Mouse (Mus musculus): ENCODE measurements around the gene Tiam2. TPM values are rescaled to one million over a fixed set of nuclear protein-coding genes. Genes with fewer than 3 reads are reported as not detected.
A peak's percentile ranks its signal among the peaks of the same experiment; 100 is the strongest.

Gene Tiam2
- polyA plus RNA-seq, 1 experiment = 3.4 TPM

DNA sequence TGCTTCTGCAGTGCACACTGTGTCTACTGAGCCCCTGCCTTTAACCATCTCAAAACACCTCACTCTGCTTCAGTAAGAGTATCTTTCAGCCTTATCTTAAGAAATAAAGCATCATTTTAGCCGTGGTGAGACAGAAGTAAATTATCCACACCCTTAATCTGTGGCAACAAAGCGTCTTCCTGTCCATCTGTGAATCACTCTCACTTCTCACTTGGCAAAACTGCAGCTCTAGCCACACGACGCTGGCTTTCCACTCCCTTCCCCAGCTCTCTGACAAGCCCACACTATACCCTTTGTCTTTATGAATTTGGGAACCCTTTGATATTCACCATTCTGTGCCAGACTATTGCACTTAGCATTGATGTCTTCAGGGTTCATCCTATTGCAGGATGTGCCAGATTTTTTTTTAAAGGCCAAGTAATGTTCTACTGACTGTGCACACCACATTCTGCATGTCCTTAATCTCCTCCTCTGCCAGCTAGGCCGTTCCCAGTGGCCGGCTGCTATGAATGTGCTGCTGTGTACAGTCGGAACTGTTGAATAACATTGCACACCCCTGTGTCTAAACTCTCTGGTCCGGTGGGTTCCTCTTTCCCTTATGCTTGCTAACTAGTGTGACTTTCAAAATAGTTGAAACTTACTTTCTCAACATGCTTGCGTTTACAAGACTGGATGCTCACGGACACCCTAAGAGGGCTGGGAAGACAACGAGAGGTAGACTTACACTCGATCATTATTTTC, 126.4 kb downstream of the Tiam2 start:
- H3K4me1 ChIP-seq (ENCODE audit: control insufficient read depth, insufficient read depth, low read length) = no peaks in the 10 kb centered on the region; the same call in 1 of the 2 replicates
- TF ChIP-seq CTCF (IDR thresholded peaks at IDR 0.05; ENCODE audit: control insufficient read depth, insufficient read depth, low read length) (no peak), POLR2A (IDR thresholded peaks at IDR 0.05; ENCODE audit: borderline replicate concordance, control insufficient read depth, low read depth, low read length) (no peak)
- 27% methylated on average over 12 of the region's 12 CpGs for WGBS
- peak overlapping the region; percentile 82 for H3K27ac ChIP-seq (ENCODE audit: control insufficient read depth, insufficient read depth, low read depth, low read length, poor library complexity)
- peak overlapping the region; percentile 66 for H3K4me3 ChIP-seq (replicated peaks; ENCODE audit: control insufficient read depth, low read depth, low read length)

DNA sequence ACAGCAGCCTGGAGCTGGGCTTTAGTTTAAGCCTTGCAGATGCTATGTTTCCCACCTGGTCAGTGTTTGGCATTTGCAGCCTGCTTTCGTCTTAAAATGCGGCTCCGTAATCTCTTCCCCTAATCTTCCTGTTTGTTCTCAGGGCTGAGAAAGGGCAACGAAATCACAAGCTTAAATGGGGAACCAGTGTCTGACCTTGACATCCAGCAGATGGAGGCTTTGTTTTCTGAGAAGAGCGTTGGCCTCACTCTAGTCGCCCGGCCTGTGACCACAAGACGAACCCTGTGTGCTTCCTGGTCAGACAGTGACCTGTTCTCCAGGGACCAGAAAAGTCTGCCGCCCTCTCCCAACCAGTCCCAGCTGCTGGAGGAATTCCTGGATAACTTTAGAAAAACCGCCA, 127.6 kb downstream of the Tiam2 start:
- Histone ChIP-seq H3K4me1 (ENCODE audit: control insufficient read depth, insufficient read depth, low read length) (no peaks in the 10 kb centered on the region; the same call in 1 of the 2 replicates), H3K27ac (ENCODE audit: control insufficient read depth, insufficient read depth, low read depth, low read length, poor library complexity) (peak overlapping the region; percentile 81), H3K4me3 (replicated peaks; ENCODE audit: control insufficient read depth, low read depth, low read length) (peak overlapping the region; percentile 51)
- TF ChIP-seq POLR2A (IDR thresholded peaks at IDR 0.05; ENCODE audit: borderline replicate concordance, control insufficient read depth, low read depth, low read length) = no peak
- no peak for TF ChIP-seq CTCF (IDR thresholded peaks at IDR 0.05; ENCODE audit: control insufficient read depth, insufficient read depth, low read length)
- 20% methylated on average over 10 of the region's 10 CpGs for WGBS

DNA sequence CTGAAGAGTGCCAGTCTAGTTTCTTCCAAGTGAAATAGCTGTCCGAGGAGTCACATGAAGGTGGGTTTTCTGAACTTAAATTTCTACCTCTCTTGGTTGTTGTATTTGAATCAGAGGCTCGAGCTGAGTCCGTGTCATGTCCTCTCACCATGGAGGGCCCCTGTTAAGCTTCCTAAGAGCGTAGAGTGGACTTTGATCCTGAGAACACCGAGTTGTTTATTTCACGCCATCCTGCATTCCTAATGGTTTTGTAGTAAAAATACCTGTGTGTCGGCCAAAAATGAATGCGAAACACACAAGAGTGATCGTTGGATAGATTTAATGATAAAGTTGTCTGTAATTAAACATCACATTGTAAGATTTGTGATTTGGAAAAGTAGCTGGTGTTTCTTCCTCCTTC, 128.5 kb downstream of the Tiam2 start:
- TF ChIP-seq CTCF (IDR thresholded peaks at IDR 0.05; ENCODE audit: control insufficient read depth, insufficient read depth, low read length) (no peak), POLR2A (IDR thresholded peaks at IDR 0.05; ENCODE audit: borderline replicate concordance, control insufficient read depth, low read depth, low read length) (no peak)
- 87% methylated on average over 9 of the region's 9 CpGs for WGBS
- Histone ChIP-seq H3K27ac (ENCODE audit: control insufficient read depth, insufficient read depth, low read depth, low read length, poor library complexity) (no peak overlapping the region), H3K4me3 (replicated peaks; ENCODE audit: control insufficient read depth, low read depth, low read length) (no peak overlapping the region), H3K4me1 (ENCODE audit: control insufficient read depth, insufficient read depth, low read length) (no peaks in the 10 kb centered on the region; the same call in 1 of the 2 replicates)

DNA sequence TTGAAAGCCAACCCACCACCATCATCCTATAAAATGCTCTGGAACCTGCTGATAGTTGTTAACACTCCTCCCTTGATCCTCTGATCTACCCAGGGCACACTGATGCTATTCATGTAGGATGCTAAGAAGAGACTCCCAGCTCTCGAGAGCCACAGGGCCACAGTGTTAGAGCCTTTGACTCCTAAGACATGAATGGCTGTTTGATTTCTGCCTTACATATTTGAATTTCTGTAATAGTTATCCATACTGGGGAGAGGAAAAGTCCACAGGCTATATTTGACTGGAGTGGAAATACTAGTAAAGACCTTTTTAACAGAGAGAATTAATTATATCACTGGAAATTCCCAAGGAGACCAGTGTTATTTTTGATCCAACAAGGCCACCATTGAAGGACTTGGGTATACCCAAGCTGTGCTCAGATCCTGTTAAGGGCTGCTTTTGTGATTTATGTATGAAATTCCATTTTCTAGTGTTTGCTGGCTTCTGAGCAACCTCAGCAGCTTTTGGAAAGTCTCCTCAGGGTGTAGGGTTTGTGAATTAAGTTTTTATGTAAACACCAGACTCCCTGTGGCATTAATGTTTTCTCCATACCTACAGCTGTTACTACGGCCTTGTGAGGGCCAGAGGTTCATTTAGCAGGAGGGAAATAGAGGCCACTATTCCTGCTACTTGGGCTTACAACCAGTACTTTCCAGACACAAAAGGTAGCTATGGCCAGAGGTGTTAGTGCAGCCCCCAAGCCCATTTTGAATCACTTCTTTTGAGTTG, 131.7 kb downstream of the Tiam2 start:
- TF ChIP-seq CTCF (IDR thresholded peaks at IDR 0.05; ENCODE audit: control insufficient read depth, insufficient read depth, low read length) (no peak), POLR2A (IDR thresholded peaks at IDR 0.05; ENCODE audit: borderline replicate concordance, control insufficient read depth, low read depth, low read length) (no peak)
- Histone ChIP-seq H3K27ac (ENCODE audit: control insufficient read depth, insufficient read depth, low read depth, low read length, poor library complexity) (no peak overlapping the region), H3K4me3 (replicated peaks; ENCODE audit: control insufficient read depth, low read depth, low read length) (no peak overlapping the region), H3K4me1 (ENCODE audit: control insufficient read depth, insufficient read depth, low read length) (no peaks in the 10 kb centered on the region)
- WGBS = 66% methylated on average over 2 of the region's 2 CpGs

DNA sequence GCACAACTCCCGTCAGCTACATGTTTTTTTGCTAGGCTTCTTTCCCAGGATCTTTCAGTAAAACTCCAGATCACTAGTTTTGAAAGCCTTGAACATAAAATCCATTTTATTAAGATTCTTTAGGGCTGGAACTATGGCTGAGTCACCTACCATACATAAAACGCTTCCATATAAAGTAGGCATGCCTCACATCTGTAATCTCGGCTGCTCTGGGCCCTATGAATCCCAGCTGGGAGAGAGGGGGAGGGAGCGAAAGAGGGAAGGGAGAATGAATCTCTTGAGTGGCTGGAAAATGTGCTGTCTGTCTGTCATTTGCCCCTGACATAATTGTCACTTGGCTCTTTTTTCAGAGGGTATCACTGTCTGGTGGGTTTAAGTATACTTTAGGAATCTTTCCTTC, 139.5 kb downstream of the Tiam2 start:
- WGBS = 87% methylated on average over 4 of the region's 4 CpGs
- no peak overlapping the region for H3K4me3 ChIP-seq (replicated peaks; ENCODE audit: control insufficient read depth, low read depth, low read length)

DNA sequence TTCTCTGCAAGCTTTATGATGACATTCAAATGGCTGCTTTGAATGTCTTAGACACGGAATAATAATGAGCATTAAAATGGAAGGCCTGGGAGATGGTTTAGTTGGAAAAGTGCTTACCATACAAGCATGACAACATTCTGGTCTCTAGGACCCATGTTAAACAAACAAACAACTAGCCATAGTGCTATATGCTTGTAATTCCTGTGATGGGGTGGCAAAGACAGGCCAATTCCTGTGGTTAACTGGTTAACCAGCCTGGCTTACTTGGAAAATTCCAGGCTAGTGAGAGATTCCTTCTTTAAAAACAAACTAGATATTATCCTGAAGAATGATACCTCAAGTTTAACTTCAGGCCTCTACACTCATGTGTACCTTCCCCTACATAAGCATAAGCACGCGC, 140.3 kb downstream of the Tiam2 start:
- Histone ChIP-seq H3K4me3 (replicated peaks; ENCODE audit: control insufficient read depth, low read depth, low read length) (no peak overlapping the region), H3K27ac (ENCODE audit: control insufficient read depth, insufficient read depth, low read depth, low read length, poor library complexity) (no peak overlapping the region), H3K4me1 (ENCODE audit: control insufficient read depth, insufficient read depth, low read length) (peaks cover 2% of the 10 kb centered on the region; the same call in 1 of the 2 replicates)
- 83% methylated on average over 3 of the region's 3 CpGs for WGBS
- TF ChIP-seq CTCF (IDR thresholded peaks at IDR 0.05; ENCODE audit: control insufficient read depth, insufficient read depth, low read length) (no peak), POLR2A (IDR thresholded peaks at IDR 0.05; ENCODE audit: borderline replicate concordance, control insufficient read depth, low read depth, low read length) (no peak)

More for the DNA sequence above, 139.5 kb downstream of the Tiam2 start:
- Histone ChIP-seq H3K27ac (ENCODE audit: control insufficient read depth, insufficient read depth, low read depth, low read length, poor library complexity) (no peak overlapping the region), H3K4me1 (ENCODE audit: control insufficient read depth, insufficient read depth, low read length) (peaks cover 2% of the 10 kb centered on the region; the same call in 1 of the 2 replicates)
- TF ChIP-seq POLR2A (IDR thresholded peaks at IDR 0.05; ENCODE audit: borderline replicate concordance, control insufficient read depth, low read depth, low read length) (no peak), CTCF (IDR thresholded peaks at IDR 0.05; ENCODE audit: control insufficient read depth, insufficient read depth, low read length) (no peak)

DNA sequence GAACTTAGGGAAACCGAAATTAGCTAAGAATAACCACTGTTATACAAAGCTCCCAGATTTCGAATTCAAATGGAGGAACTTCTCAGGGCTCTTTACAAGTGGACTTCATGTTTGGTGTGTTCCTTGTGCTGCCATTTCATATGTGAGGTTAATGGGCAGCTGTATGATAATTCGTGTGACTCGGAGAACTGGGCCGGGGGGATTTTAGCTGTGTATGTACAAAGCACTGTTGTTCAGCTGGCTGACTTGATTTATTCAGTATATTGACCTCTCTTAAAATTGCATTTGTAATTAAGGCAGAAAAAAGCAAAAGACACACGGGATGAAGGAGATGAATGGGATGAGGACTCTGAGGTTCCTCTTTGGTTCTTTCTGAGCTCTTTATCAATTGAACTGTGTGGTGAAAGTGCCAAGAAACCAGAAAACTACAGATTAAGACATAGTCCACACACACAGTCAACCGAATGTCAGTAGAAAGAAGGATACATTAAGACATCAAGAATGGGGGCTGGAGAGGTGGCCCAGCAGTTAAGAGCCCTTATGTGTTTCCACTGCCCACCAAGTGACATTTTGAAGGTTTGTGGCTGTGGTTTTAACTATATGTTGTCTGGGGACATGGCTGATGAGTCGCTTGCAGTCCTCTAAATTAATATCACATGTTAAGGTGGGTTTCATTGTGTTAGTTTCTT, 141.4 kb downstream of the Tiam2 start:
- 76% methylated on average over 8 of the region's 8 CpGs for WGBS
- Histone ChIP-seq H3K4me1 (ENCODE audit: control insufficient read depth, insufficient read depth, low read length) (peaks cover 2% of the 10 kb centered on the region; the same call in 1 of the 2 replicates), H3K27ac (ENCODE audit: control insufficient read depth, insufficient read depth, low read depth, low read length, poor library complexity) (no peak overlapping the region), H3K4me3 (replicated peaks; ENCODE audit: control insufficient read depth, low read depth, low read length) (no peak overlapping the region)
- TF ChIP-seq CTCF (IDR thresholded peaks at IDR 0.05; ENCODE audit: control insufficient read depth, insufficient read depth, low read length) = no peak
- no peak for TF ChIP-seq POLR2A (IDR thresholded peaks at IDR 0.05; ENCODE audit: borderline replicate concordance, control insufficient read depth, low read depth, low read length)

DNA sequence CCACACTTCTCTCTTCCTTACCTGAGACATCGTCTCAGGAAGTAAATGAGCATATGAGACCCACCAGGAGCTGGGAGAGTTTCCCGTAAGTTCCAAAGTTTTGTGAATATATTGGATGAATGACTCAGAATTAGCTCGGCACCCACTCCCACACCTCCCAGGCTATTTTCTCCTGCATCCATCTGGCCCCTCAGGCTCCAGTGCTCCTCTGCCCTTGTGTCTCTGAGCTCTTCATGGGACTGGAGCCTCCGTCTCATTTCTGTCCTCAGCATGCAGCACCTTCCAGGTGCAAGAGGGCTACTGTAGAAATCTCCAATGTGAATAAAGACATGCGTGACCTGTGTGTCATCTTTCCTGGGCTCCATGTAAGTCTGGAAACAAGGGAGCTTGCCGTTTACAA, 145.6 kb downstream of the Tiam2 start:
- WGBS = 74% methylated on average over 6 of the region's 6 CpGs
- Histone ChIP-seq H3K4me3 (replicated peaks; ENCODE audit: control insufficient read depth, low read depth, low read length) (no peak overlapping the region), H3K27ac (ENCODE audit: control insufficient read depth, insufficient read depth, low read depth, low read length, poor library complexity) (no peak overlapping the region), H3K4me1 (ENCODE audit: control insufficient read depth, insufficient read depth, low read length) (no peaks in the 10 kb centered on the region)
- TF ChIP-seq POLR2A (IDR thresholded peaks at IDR 0.05; ENCODE audit: borderline replicate concordance, control insufficient read depth, low read depth, low read length) (no peak), CTCF (IDR thresholded peaks at IDR 0.05; ENCODE audit: control insufficient read depth, insufficient read depth, low read length) (no peak)

Data from bone marrow, adult 2 months (tissue).